Mouse (Mus musculus): ENCODE measurements around the gene Eaf1.

GRCm38 (mm10) chr14:31464176-31464575 is 30.0 kb upstream of the Eaf1 start:
- TF ChIP-seq CTCF (IDR thresholded peaks at IDR 0.05; ENCODE audit: low read depth) (peak; percentile 51), EP300 (IDR thresholded peaks at IDR 0.05; ENCODE audit: low read depth) (no peak)

Measured in liver, postnatal 0 days (tissue).